Mouse (Mus musculus) heart, adult 2 months (tissue): ENCODE measurements around the gene Cda.

ENCODE experiments used
- CTCF ChIP-seq: fragments of 200-600 bp; IDR thresholded peaks from 2 replicates; pipeline ENCODE4 v1.8.1; 2022; ENCODE audit warnings: antibody characterized with exemption, mild to moderate bottlenecking, moderate library complexity
- EP300 ChIP-seq: fragments of 200-500 bp; IDR thresholded peaks from 2 replicates; pipeline ENCODE4 v1.6.1; 2011; ENCODE audit warnings: low read depth, low read length, control low read depth; ENCODE audit not compliant: insufficient read depth

- no peak for TF ChIP-seq EP300
- no peak for TF ChIP-seq CTCF
Measured at GRCm38 (mm10) chr4:138366561-138366960, 1.2 kb downstream of the Cda start.
